16 mouse cellular contexts compared by ENCODE assay signal in the genomic region with DNA sequence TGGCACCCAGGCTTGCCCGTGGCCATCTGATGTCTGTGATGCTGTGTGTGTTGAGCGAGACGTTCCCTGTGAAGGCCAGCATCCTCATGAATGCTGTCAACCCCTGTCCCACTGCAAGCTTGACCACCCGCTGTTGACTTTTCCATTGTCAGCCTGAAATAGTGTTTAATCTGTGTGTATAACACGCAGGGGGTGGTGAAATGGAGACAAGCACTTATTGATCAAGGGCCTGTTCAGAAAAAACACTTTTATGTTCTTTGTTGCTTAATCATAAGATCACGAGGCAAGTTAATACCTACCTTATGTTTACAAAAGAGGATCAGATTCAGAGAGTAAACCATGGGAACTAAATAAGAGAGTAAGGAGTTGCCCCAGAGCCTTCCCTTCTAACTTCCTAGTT.
"Had no signal": no experiment of that assay in that cellular context is flagged by ENCODE, and none has a peak within 500 bp of the region (broad histone marks: within the 10 kb centered on the region; RNA-seq: fewer than 3 reads in every experiment).

No protein-coding gene starts in this region.

- ATAC-seq: midbrain, embryonic 13.5 days; midbrain, embryonic 15.5 days had no signal

- H3K9ac ChIP-seq: liver, embryonic 14.5 days; lung, embryonic 15.5 days; midbrain, embryonic 13.5 days; midbrain, embryonic 15.5 days; neural tube, embryonic 12.5 days; stomach, embryonic 15.5 days had no signal

- H3K4me2 ChIP-seq: lung, embryonic 15.5 days; midbrain, embryonic 11.5 days; midbrain, embryonic 13.5 days; midbrain, embryonic 15.5 days; neural tube, embryonic 12.5 days; stomach, embryonic 15.5 days had no signal

- H3K4me1 ChIP-seq: megakaryocyte, embryonic 14.5 days; midbrain, embryonic 15.5 days; neural tube, embryonic 12.5 days; stomach, embryonic 15.5 days had no signal

- H3K9me3 ChIP-seq: lung, embryonic 15.5 days; megakaryocyte, embryonic 14.5 days; midbrain, embryonic 13.5 days; midbrain, embryonic 15.5 days; neural tube, embryonic 12.5 days; stomach, embryonic 15.5 days had no signal

- H3K36me3 ChIP-seq: lung, embryonic 15.5 days; midbrain, embryonic 15.5 days had no signal

- DNase-seq: liver; lung, postnatal 10 days; right cerebral cortex, postnatal 14 days; thymus, adult 2 months; thymus, postnatal 25 days; thymus, postnatal 4 days had no signal

- H3K4me3 ChIP-seq: lung, embryonic 15.5 days; megakaryocyte, embryonic 14.5 days; midbrain, embryonic 13.5 days; midbrain, embryonic 15.5 days; neural tube, embryonic 12.5 days; stomach, embryonic 15.5 days had no signal

- H3K27ac ChIP-seq: liver, embryonic 14.5 days; lung, embryonic 15.5 days; macrophage; midbrain, embryonic 13.5 days; midbrain, embryonic 15.5 days; neural tube, embryonic 12.5 days; stomach, embryonic 15.5 days; stomach, postnatal 0 days had no signal

- H3K27me3 ChIP-seq: lung, embryonic 15.5 days; megakaryocyte, embryonic 14.5 days; midbrain, embryonic 13.5 days; midbrain, embryonic 15.5 days; neural tube, embryonic 12.5 days; stomach, embryonic 15.5 days had no signal
